Mouse (Mus musculus) E14TG2a.4 (cell line): ENCODE results near the gene Hhipl1.

Experiments used
- CTCF ChIP-seq: conservative IDR thresholded peaks from 2 replicates; pipeline ENCODE4 v1.5.1; 2014; ENCODE audit warnings: low read length
- NANOG ChIP-seq: IDR thresholded peaks from 2 replicates; pipeline ENCODE4 v1.6.1; 2014; ENCODE audit warnings: borderline replicate concordance, low read length, mixed read lengths

DNA sequence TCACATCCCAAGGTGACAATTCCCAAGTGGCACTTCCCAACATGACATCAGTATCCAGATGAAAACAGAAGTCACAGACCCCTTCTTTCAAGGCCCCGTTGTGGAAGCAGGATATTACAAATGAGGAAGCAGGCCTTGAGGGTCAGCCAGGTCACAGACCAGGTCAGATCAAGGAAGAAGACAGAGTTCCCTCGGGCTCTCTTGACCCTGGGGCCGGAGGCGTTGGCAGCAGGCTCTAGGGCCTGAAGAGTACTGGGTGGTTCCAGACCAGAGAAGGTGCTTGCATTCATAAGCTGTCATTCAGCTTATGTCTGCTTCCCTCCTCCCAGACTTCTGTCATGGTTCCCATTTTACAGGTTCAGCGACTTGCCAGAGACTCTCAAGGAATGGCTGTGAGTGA is 36.4 kb upstream of the Hhipl1 start:
- TF ChIP-seq CTCF (no peak), NANOG (no peak)
